Mouse (Mus musculus) hindbrain, embryonic 15.5 days (tissue): ENCODE data around the gene Elmsan1. TPM values are rescaled to one million over a fixed set of nuclear protein-coding genes. Genes with fewer than 3 reads are reported as not detected.

Source experiments
- ATAC-seq: fragments of 200-750 bp; cut with Nextera tagmentation; 2 replicates; pipeline ENCODE4 v1.8.0; 2017; ENCODE audit warnings: low read depth, moderate number of reproducible peaks, moderate TSS enrichment; ENCODE audit not compliant: low FRiP score
- H3K27ac ChIP-seq: fragments of 300-500 bp; sonication (generic); replicated peaks from 2 replicates; pipeline ENCODE4 v1.5.1; 2015; ENCODE audit warnings: mild to moderate bottlenecking, inconsistent platforms
- H3K27me3 ChIP-seq: fragments of 300-500 bp; sonication (generic); 2 replicates; pipeline ENCODE4 v1.6.1; 2015; ENCODE audit warnings: control low read depth, inconsistent platforms
- H3K36me3 ChIP-seq: fragments of 300-500 bp; sonication (generic); 2 replicates; pipeline ENCODE4 v1.6.1; 2015; ENCODE audit warnings: control low read depth, inconsistent platforms
- H3K4me1 ChIP-seq: fragments of 300-500 bp; sonication (generic); replicated peaks from 2 replicates; pipeline ENCODE4 v1.6.1; 2015; ENCODE audit warnings: control low read depth, inconsistent platforms
- H3K4me2 ChIP-seq: fragments of 300-500 bp; sonication (generic); 2 replicates; pipeline ENCODE4 v1.6.1; 2015; ENCODE audit warnings: moderate library complexity, mild to moderate bottlenecking, inconsistent platforms
- H3K4me3 ChIP-seq: fragments of 300-500 bp; sonication (generic); 2 replicates; pipeline ENCODE4 v1.5.1; 2015; ENCODE audit warnings: mild to moderate bottlenecking, inconsistent platforms
- H3K9ac ChIP-seq: fragments of 300-500 bp; sonication (generic); 2 replicates; pipeline ENCODE4 v1.6.1; 2015; ENCODE audit warnings: inconsistent platforms
- H3K9me3 ChIP-seq: fragments of 300-500 bp; sonication (generic); 2 replicates; pipeline ENCODE4 v1.6.1; 2016; ENCODE audit warnings: control low read depth, inconsistent platforms
- WGBS: fragments of 180-500 bp; shearing (Covaris S2); methylation state at CpG from one replicate; pipeline ENCODE4 v1.1.7; 2015; 5-methylcytosine and 5-hydroxymethylcytosine counted together
- polyA plus RNA-seq: library from polyadenylated mRNA; unstranded; fragments of >200 nt; fragmentation: Nextera tagmentation; extraction: Ambion mirVana; gene quantifications from 2 replicates; pipeline ENCODE4 v1.2.1, GENCODE M21; 2015

The Elmsan1 gene
- polyA plus RNA-seq, 1 experiment from 2014 or later: 4.5 TPM

DNA sequence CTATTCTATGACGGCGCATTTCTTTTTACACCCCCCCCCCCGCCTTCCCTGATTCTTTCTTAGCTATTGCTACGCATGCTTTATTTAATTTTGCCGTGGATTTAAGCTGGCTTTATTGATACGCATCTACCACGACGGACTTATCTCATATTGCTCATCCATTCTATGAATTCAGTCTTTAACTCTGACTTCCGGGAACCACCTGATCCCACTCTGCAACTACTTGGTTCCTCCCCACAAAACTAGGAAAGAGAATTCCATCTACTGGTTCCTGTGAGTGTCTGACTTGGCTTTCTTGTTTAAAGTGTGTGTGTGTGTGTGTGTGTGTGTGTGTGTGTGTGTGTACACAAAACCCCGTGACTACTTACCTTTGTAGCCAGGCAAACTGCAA lies 70.1 kb downstream of the Elmsan1 start:
- Histone ChIP-seq H3K36me3 (0 out of 2 replicates have a peak, but pooled peaks cover 3% of the 10 kb centered on the region), H3K27me3 (no peaks in the 10 kb centered on the region), H3K9ac (peak overlapping the region; percentile 62), H3K9me3 (no peaks in the 10 kb centered on the region), H3K27ac (peak overlapping the region; percentile 80), H3K4me3 (peak overlapping the region; percentile 61), H3K4me2 (peak overlapping the region; percentile 81), H3K4me1 (peaks cover 21% of the 10 kb centered on the region)
- WGBS: 4% methylated on average over 10 of the region's 10 CpGs
- peak; percentile 31; the same call in 1 of the 2 replicates for ATAC-seq

DNA sequence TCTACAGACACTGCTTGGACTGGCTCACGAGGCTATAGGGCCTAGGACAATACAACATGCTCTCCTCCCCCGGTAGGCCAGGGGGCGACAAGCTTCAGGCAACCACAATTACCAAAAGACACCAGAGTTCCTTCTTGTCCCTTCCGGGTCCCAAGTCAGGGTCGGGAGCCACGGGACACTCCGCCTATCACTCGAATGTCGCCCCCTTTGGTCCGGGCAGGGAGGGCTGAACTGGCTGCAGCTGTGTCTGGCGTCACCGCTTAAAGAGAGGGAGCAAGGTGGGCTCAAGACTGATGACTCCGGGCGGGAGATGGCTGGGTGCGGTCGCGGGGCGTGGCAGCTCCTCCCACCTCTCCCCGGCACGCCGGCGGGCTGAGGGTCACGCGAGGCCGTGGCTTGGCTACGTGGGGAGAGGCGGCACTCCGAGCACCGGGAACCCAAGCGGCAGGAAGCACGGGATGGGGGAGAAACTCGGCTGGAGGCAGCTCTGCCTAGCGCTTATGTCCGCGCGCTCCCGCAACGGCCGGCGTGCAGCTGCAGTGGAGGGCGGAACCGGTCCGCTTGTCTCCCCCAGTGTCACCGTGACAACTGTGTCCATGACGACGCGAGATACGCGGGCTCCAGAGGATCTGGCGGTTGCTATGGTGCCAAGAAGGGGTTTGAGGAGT lies 70.6 kb downstream of the Elmsan1 start, which contains the start of gene Pnma1:
TSS of gene Pnma1 (minus strand) at position 536 of the 668 bp plus-strand sequence.
- Histone ChIP-seq H3K27ac (peak within 1 kb of the TSS; percentile 80), H3K4me3 (peak within 1 kb of the TSS; percentile 61), H3K4me2 (peak within 1 kb of the TSS; percentile 81), H3K4me1 (peaks cover 21% of the 10 kb centered on the region), H3K9ac (peak within 1 kb of the TSS; percentile 62), H3K36me3 (0 out of 2 replicates have a peak, but pooled peaks cover 3% of the 10 kb centered on the region), H3K27me3 (no peaks in the 10 kb centered on the region), H3K9me3 (no peaks in the 10 kb centered on the region)
- under 1% methylated on average over 49 of the region's 50 CpGs for WGBS
- peak; percentile 93 for ATAC-seq

DNA sequence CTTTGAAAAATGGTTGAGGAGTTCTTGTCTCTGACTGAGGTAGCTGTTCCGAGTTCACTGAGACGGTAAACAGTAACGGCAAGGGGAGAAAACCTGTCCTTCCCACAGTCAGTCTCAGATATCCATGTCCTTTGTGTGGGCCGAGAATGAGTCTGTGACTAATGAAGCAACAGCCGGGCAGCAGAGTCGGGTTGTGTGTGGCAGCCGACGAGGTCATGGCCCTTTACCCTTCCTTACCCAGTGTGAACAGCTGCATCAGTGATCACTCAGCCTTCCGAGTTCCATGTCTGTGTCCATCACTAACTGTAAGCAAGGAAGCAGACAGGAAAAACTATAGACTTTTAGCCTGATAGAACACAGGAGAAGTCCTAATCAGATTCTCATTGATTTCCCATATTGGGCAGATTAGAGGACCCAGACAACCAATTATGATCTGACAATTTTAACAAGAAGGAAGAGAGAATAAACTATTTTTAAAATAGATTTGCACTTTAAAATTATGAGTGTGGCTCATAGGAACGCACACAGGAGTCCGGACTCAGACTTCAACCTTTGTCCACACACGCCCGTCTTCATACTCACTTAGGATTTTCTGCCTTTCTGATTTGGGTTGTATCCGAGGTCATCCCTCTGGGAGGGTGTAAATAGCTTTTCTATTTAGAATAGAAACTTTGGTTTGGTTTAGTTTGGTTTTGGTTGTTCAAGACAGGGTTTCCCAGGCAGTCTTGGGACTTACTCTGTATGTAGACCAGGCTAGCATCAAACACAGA lies 76.2 kb downstream of the Elmsan1 start:
- Histone ChIP-seq H3K9me3 (no peaks in the 10 kb centered on the region), H3K36me3 (peaks cover 16% of the 10 kb centered on the region), H3K27ac (no peak overlapping the region), H3K4me1 (peaks cover 5% of the 10 kb centered on the region), H3K4me3 (no peak overlapping the region), H3K27me3 (no peaks in the 10 kb centered on the region), H3K4me2 (no peak overlapping the region), H3K9ac (no peak overlapping the region)
- WGBS: 38% methylated on average over 14 of the region's 14 CpGs
- ATAC-seq: no peak

DNA sequence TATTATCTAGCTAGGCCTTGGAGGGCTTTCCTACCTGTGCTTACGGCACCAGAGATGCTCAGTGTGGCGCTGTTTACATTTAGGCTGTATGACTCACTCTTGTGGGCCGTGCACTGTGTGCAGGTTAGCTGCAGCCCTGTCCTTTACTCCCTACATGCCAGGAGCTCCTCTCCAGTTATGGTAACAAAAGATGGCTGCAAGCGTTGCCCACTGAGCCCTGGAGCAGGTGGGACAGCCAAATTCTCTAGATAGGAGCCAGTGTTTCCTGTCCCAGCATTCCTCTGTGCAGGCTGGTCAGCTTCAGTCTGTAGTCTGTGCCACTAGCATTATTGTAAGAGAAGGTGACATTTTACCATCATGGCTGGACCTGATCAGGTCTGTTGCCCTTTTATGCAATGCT lies 77.4 kb downstream of the Elmsan1 start:
- no peaks in the 10 kb centered on the region for H3K27me3 ChIP-seq
- H3K27ac ChIP-seq: no peak overlapping the region
- WGBS: 94% methylated on average over 4 of the region's 4 CpGs
- H3K9me3 ChIP-seq: no peaks in the 10 kb centered on the region
- H3K4me3 ChIP-seq: no peak overlapping the region
- H3K4me2 ChIP-seq: no peak overlapping the region
- no peaks in the 10 kb centered on the region for H3K4me1 ChIP-seq
- H3K9ac ChIP-seq: no peak overlapping the region
- H3K36me3 ChIP-seq: peaks cover 26% of the 10 kb centered on the region
- ATAC-seq: no peak

DNA sequence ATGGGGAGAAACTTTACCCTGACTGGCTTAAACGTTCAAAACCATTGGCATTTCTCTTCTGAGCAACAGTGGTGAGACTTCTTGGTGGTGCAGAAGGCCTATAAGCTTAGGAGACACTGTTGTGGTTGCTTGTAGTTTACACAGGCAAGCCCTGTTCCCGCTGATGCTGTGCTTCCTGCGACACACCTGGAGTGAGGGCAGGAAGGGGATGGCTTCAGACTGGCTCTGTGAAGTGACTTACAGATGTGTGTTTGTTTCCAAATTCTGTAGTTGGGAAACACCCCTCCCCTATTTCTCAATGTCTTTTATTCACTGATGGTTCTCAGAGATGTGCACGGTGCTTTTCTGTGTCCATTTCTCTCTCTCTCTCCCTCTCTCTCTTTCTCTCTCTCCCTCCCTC lies 78.5 kb downstream of the Elmsan1 start:
- Histone ChIP-seq H3K4me3 (no peak overlapping the region), H3K27me3 (no peaks in the 10 kb centered on the region), H3K4me1 (no peaks in the 10 kb centered on the region), H3K4me2 (no peak overlapping the region), H3K36me3 (peaks cover 33% of the 10 kb centered on the region), H3K9ac (no peak overlapping the region), H3K27ac (no peak overlapping the region), H3K9me3 (no peaks in the 10 kb centered on the region)
- WGBS: 82% methylated on average over 4 of the region's 4 CpGs
- no peak for ATAC-seq

DNA sequence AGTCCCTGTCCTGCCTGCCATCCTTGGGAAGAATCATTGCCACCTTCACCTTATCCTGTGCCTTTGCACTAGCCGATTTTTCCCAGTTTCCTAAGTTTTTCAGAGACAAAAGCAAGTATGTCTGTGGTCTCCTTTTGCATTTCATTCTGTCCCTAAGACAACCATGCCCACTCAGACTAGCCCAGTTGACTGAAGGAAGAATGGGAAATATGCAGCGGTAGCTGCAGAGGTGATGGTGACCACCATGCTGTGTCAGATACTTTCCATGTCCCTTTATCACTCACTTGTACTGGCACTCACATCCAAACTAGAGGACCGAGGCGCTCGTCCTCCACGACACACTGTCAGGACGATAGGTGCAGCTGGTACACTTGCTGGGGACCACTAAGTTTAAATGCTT lies 81.5 kb downstream of the Elmsan1 start:
- Histone ChIP-seq H3K4me1 (no peaks in the 10 kb centered on the region), H3K36me3 (peaks cover 31% of the 10 kb centered on the region), H3K4me2 (no peak overlapping the region), H3K9me3 (no peaks in the 10 kb centered on the region), H3K27ac (no peak overlapping the region), H3K27me3 (no peaks in the 10 kb centered on the region), H3K4me3 (no peak overlapping the region), H3K9ac (no peak overlapping the region)
- no peak for ATAC-seq
- 92% methylated on average over 7 of the region's 7 CpGs for WGBS

DNA sequence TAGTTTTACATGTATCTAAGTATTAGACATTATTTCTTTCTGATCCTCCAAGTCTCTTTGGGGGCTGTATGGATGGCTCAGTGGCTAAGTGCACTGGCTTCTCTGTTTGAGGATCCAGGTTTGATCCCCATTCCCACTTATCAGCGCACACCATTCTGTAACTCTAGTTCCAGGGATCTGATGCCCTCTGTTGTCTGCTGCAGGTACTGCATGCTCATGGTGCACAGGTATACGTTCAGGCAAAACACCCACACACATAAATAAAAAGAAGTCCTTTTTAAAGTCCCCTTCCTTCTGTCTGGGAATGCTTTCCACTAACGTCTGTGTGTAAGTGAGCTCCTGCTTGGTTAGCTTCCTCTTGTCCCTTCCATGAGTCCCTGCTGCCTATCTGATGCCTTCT lies 86.4 kb downstream of the Elmsan1 start:
- no peak overlapping the region for H3K9ac ChIP-seq
- H3K36me3 ChIP-seq: peaks cover 38% of the 10 kb centered on the region
- no peaks in the 10 kb centered on the region for H3K9me3 ChIP-seq
- no peaks in the 10 kb centered on the region for H3K4me1 ChIP-seq
- H3K27ac ChIP-seq: no peak overlapping the region
- H3K4me3 ChIP-seq: no peak overlapping the region
- H3K27me3 ChIP-seq: no peaks in the 10 kb centered on the region
- no peak overlapping the region for H3K4me2 ChIP-seq
- no peak for ATAC-seq
- WGBS: 64% methylated on average over 3 of the region's 3 CpGs

DNA sequence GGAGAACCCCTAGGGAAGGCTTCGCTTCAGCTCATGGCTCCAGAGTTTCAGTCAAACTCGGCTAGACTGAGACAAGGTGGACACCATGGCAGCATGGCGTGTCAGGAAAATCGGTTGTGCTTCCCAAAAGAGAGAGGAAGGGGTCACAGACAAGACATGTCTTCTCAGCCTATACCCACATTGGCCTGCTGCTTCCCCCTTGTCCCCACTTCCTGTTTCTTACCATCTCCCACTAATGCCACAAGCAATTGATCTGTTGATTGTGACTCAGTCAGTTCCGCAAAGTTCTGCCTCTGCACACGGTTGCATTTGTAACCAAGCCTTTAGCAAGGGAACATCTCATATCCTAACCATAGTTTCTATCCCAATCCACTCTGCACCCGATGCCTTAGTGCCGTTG lies 88.8 kb downstream of the Elmsan1 start:
- no peak overlapping the region for H3K27ac ChIP-seq
- no peaks in the 10 kb centered on the region for H3K27me3 ChIP-seq
- ATAC-seq: no peak
- no peaks in the 10 kb centered on the region for H3K9me3 ChIP-seq
- peaks cover 34% of the 10 kb centered on the region for H3K36me3 ChIP-seq
- H3K9ac ChIP-seq: no peak overlapping the region
- H3K4me1 ChIP-seq: no peaks in the 10 kb centered on the region
- WGBS: 97% methylated on average over 8 of the region's 8 CpGs
- H3K4me3 ChIP-seq: no peak overlapping the region
- no peak overlapping the region for H3K4me2 ChIP-seq

DNA sequence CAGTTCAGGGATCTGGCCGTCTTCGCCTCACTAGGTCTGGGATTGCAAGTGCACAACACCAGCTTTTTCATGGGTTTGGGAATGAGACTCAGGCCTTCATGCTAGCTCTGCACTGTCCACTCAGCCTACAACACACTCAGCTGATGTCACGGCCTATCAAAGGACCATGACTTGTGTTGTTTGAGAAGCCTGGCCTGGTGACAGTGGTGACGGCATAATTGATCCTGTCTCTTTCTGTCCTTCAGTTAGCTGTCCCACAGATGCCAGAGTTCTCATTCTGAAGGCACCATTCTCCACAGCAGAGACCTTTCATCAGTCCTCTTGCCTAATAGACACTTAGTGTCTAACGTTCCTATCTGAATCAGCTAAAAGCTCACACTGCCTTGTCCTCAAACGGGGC lies 90.1 kb downstream of the Elmsan1 start:
- Histone ChIP-seq H3K9ac (no peak overlapping the region), H3K36me3 (peaks cover 34% of the 10 kb centered on the region), H3K4me3 (no peak overlapping the region), H3K4me2 (no peak overlapping the region), H3K4me1 (no peaks in the 10 kb centered on the region), H3K9me3 (no peaks in the 10 kb centered on the region), H3K27ac (no peak overlapping the region), H3K27me3 (no peaks in the 10 kb centered on the region)
- WGBS: 83% methylated on average over 6 of the region's 6 CpGs
- ATAC-seq: no peak

DNA sequence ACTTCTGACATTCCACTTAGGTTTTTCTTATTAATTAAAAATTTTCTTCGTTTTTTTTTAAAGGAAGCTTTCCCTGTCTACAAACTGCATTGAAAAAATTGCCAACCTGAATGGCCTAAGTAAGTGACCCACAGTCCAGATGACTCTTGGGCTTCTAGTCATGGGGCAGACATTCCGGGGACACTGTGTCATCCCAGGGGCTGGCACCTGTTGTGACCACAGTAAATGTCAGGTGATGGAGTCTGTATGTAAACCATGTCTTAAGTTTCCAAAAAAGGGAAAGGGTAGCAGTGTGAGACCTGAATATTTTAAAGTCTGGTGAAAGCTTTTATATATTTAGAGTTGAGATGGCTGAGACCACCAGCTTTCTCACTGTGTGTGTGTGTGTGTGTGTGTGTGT lies 91.8 kb downstream of the Elmsan1 start:
- WGBS: 85% methylated on average over 2 of the region's 2 CpGs
- H3K27me3 ChIP-seq: no peaks in the 10 kb centered on the region
- no peak for ATAC-seq
- no peaks in the 10 kb centered on the region for H3K9me3 ChIP-seq
- H3K36me3 ChIP-seq: peaks cover 31% of the 10 kb centered on the region
- H3K4me3 ChIP-seq: no peak overlapping the region
- no peak overlapping the region for H3K4me2 ChIP-seq
- no peaks in the 10 kb centered on the region for H3K4me1 ChIP-seq
- no peak overlapping the region for H3K27ac ChIP-seq
- H3K9ac ChIP-seq: no peak overlapping the region

DNA sequence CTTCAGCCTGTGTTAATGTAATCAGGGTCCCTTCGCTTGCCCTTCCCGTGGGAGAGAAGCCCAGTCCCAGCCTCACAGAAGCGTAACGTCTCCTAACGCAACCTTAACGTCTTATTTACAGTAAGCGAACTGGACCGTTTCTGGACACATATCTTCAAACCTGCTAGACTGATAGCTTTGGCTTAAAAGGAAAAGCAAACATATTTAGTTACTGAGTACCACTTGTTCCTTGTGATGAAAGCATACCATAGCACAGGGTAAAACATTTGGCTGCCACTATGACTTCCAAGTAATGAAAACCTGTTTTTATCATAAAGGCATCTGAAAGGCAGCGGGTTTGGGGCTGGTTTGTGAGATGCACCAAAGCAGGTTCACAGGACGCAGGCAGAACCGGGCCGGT lies 92.8 kb downstream of the Elmsan1 start:
- WGBS: 82% methylated on average over 12 of the region's 12 CpGs
- H3K27ac ChIP-seq: no peak overlapping the region

DNA sequence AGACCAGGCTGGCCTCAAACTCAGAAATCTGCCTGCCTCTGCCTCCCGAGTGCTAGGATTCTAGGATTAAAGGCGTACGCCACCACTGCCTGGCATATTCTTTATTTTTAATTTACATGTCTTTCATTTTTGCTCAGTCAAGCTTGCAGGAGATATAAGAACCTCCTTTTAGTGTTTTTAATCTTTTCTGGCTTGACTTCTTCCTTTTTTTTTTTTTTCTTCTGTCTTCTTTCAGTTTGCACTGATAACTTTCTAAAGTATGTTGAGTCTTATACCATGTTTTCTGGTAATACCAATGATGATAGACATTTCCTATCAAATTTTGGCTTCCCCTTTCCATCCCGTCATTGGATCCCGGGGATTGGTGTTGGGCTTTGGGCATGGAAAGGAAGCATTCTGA lies 99.1 kb downstream of the Elmsan1 start:
- H3K4me2 ChIP-seq: no peak overlapping the region
- ATAC-seq: no peak
- WGBS: 95% methylated on average over 5 of the region's 5 CpGs
- H3K4me3 ChIP-seq: no peak overlapping the region
- H3K27me3 ChIP-seq: no peaks in the 10 kb centered on the region
- no peaks in the 10 kb centered on the region for H3K36me3 ChIP-seq
- no peak overlapping the region for H3K9ac ChIP-seq
- H3K27ac ChIP-seq: no peak overlapping the region
- no peaks in the 10 kb centered on the region for H3K9me3 ChIP-seq
- H3K4me1 ChIP-seq: peaks cover 14% of the 10 kb centered on the region

More for the DNA sequence above, 92.8 kb downstream of the Elmsan1 start:
- Histone ChIP-seq H3K27me3 (no peaks in the 10 kb centered on the region), H3K4me2 (no peak overlapping the region), H3K9me3 (no peaks in the 10 kb centered on the region), H3K4me1 (no peaks in the 10 kb centered on the region), H3K4me3 (no peak overlapping the region), H3K9ac (no peak overlapping the region), H3K36me3 (peaks cover 25% of the 10 kb centered on the region)
- ATAC-seq: no peak
